Mouse (Mus musculus) heart, adult 9 months (tissue): ENCODE data around the gene Pnisr.
A peak's percentile ranks its signal among the peaks of the same experiment; 100 is the strongest.

Source experiments
- DNase-seq, 2 experiments: peaks; one replicate each; pipeline ENCODE4 v3.0.0; 2022; ENCODE audit warnings: low spot score in 2 of 2

The Pnisr gene

DNA sequence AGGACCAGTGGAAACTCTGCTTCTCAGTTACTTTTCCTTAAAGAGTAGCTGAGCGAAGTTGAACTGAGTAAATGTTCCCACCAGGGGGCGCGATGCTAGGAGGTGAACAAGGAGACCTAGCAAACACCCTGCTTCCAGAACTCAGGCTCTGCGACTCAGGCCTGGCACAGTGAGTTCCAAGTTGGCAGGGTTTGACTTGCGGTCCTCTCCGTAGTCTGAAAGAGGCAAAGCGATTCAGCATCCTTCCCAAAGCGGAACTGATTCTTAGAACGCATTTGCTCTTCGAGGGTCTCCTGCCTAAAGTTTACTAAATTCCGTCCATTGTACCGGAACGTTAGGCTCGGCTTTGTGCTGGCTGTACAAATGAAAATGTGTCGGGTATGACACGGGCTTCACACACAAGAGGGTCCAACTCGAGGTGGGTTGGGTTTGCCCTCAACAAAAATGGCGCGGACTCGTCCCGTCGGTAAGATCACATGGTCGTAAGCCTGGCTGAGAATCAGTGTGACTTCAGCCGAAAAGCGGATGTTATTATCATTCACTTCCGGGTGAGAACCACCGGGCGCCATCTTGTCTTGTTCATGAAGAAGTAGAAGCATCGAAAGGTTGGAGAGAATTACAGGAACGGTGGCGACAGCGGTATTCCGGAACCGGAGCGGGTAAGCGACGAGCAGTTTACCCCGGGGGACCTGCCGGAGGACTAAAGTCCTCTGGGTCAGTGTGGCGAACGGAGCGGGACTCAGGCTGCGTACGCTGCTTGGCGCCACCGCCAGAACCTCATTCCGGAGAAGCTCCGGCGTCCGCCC lies at the start of gene Pnisr:
Gene Pnisr, plus strand, starts transcription at position 103 of the 806 bp plus-strand sequence.
- peak; percentile 91 to 96 for DNase-seq

DNA sequence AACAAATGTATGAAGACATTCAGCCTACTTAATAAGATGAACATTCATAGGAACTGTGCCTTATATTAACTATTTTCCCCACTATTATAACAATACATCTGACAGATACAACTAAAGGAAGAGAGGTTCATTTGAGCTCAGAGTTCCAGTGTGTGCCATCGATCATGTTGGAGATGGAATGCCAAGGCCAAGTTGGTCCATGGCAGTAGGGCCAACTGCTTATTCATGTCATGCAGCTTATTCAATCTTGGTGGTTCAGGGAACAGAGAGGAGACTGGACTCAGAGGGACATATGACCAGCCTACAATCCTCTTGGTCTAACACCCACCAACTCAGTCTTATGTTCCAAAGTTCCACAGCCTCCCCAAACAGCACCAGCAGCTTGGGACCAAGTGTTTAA lies 46.4 kb upstream of the Pnisr start:
- DNase-seq: no peak

DNA sequence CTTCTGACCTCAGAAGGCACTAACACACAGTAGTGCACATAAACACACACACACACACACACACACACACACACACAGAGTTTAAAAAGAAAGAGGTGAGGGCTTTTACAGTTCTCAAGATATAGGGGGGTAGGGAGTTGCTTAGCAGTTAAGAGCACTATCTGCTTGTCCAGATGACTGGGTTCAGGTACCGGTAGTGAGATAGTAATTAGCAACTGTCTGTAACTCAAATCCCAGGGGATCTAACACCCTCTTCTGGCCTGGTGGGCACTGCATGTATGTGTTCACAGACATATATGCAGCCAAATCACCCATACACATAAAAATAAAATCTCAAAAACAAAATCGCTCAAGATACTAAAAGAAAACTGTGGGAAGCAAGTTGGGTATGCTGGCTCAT lies 45.8 kb upstream of the Pnisr start:
- DNase-seq: no peak

DNA sequence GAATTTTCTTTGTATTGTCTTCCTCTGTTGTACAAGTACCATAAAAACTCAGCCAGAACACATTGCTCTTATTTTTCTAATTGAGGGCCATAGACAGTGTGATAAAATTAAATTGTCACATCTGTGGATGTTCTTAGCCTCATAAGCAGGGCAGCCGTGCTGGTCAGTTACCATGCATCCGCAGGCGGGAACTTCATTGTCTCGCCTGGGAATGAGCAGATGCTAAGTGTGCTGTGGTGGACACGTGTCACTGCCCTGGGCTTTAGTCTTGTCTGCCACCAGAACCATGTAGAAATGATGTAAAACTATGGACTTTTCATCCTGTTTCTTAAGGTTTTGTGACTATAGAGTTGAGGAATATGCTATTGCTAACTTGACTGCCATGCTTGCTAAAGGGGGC lies 40.2 kb upstream of the Pnisr start:
- no peak for DNase-seq

DNA sequence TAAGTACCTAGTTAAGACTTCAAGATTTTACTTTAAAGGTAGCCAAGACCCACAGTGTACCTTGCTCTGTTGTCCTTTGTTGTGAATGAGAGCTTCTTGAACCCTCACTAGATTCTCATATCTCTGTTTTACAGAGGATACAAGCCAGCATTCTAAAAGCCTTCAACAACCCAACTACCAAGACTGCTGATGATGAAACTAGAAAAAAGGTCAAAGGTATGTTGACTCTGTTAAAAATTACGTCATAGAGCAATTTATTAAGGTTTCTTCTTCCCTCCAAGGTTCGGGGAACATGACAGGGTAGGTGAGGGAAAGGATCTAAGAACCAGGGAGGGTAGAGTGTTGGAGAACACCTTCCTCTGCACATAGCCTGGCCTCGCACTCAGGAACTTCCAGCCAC lies 36.8 kb upstream of the Pnisr start:
- no peak for DNase-seq

DNA sequence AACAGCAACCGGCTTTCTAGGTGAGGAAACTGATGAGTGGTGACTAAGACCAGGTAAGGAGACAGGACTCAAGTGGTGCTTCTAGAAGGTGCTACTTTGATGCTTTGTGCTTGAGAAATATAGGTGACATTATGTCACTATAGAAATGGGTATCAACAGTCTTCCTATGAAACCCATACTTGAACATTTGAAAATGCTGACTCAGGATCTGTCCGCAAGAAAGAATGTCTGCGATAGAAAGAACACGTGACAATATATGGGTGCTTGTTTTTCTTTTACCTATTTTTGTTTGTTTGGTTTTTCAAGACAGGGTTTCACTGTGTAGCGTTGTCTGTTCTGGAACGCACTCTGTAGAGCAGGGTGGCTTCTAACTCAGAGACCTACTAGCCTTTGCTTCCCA lies 34.7 kb upstream of the Pnisr start:
- no peak for DNase-seq

DNA sequence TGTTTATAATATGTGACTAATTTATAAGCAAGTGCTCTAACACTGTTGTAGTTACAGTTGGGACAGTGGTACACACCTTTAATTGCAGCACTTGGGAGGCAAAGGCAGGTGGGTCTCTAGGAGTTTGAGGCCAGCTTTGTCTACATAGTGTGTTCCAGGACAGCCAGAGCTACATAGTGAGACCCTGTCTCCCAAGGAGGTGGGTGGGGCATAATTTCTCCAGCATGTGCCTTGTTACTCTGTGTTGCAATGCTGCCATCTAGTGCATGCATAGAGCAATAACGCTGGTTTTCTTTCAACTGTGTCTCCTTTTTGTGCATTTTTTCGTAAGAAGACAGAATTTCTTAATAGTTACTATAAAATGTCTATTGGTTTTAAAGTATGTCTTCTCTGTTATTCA lies 33.4 kb upstream of the Pnisr start:
- peak; percentile 3 to 14 for DNase-seq

DNA sequence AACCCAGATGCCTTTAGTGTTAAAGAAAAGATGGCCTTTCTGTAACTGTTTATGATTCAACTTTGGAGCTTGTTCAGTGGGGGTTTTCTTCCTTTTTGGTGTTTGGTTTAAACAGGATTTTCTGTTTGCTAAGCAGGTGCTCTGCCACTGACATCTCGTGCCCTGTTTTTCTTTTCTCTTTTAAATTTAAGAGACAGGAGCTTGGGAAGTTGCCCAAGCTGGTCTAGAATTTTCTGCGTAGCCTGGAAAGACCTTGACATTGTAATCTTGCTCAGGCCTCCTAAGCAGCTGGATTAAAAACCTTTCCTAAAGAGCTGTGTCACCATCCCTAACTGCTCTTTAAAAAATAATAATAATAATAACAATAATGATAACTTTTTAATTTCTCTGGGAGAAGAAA lies 20.8 kb upstream of the Pnisr start:
- no peak for DNase-seq

DNA sequence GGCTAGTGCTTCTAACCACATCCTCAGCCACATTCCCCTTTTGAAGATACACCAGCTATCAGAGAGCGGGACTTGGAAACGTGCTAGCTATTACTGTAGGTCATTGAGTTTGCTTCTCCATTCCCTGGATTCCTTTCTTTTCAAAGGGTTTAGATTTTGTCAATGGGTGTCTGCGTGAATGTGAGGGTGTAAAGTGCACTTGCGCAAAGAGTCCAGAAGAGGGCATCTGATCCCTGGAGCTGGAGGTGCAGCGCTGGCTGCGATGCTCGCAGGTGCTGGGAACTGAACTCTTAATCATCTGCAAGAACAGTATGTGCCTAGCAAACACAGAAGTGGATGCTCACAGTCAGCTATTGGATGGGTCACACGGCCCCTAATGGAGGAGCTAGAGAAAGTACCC lies 14.5 kb upstream of the Pnisr start:
- no peak for DNase-seq

DNA sequence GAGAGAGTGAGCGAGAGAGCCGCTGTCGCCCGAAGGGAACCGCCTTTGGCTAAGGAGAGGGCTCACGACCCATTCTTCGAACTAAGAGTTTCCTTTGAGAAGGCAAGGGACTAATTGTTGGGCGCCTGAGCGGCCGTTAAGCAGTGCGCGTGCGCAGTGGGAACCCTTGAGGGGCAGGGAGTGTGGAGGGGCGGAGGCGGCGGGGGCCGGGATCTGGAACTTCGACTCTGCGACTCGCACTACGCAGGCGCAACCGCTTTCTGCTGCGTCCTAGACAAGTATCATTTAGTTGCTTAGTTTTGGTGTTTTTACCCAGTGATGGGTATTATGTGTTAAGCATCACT lies 876 bp downstream of the Pnisr start:
- peak; percentile 86 to 89 for DNase-seq

DNA sequence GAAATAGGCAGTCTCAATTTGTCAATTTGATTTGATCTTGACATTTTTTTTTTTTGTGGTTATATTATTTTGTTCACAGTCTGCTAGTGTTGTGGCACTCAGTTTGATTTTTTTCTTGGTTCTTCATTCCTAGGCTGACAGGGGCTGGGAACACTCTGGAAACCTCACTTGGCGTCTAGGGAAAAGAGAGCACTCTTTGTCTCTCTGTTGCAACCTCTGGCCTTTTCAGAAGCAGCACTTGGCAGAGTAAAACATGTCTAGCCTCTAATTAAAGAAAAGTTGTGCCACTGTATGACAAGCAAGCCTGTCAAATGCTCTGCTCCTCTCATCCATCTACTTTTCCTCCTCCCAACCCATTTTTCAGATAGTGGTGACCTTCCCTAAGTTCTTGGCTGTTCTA lies 10.1 kb downstream of the Pnisr start:
- DNase-seq: no peak

DNA sequence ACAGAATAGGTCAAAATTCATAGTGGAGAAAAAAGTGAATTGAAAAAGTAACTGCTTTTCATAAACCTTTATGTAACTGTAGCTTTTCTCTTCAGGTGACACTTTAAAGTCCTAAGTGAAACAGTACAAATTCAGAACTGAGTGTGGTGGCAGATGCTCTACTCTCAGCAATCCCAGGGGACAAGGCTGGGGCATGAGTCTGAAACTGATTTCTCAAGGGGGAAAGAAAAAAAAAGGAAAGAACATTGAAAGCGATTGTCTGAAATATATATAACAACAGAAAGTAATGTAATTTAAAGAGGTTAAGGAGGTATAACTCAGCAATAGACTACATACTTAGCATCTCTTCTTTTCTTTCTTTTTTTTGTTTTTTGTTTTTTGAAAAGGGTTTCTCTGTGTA lies 17.8 kb downstream of the Pnisr start:
- no peak for DNase-seq

DNA sequence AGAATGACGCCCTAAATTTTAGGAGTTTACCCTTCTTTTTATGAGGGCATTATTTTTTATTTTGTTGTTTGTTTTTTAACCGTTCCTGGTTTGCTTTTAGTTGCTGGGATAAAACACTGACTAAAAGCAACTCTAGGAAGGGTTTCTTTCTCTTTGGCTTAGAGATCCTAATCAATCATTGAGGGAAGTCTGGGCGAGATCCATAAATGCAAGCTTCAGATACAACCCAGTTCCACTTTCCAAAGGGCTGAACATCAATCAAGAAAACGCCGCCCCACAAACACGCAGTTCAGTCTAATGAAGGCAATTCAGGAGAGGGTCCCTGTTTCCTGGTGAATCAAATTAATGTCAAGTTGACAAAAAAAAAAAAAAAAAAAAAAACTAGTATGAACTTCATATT lies 31.4 kb downstream of the Pnisr start:
- DNase-seq: no peak

DNA sequence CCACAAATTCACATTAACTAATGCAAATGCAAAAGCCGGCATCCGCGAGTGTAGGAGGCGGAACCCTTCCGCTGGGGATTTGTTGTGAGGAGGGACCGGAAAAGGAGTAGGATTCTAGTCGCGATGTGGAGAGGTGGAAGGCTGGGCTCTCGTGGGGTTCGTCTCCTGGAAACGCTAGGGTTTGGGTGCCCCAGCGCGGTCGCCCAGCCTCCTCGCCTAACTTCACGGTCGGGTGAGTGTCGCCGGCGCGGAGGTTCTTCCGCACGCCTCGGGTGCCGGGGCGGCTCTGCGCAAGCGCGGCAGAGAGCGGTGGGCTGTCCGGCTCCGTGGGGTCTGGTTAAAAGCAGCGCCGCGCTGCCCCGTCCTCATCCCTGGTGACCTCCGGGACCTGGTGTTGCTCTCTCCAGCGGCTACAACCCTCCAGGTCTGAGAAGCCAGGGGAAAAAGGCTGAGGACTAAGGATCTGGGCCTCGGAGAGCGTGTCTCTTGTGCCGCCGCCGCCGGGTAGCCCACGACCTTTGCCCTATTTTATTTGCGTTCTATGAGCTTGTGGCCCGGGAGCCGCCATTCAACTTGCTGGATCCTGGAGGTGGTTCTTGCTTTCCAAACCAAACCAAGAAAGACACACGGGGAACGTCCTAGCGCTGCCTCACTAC lies 32.3 kb downstream of the Pnisr start, which contains the start of gene Coq3:
Gene Coq3, plus strand, starts transcription at position 109 of the 656 bp plus-strand sequence.
- peak; percentile 74 to 77 for DNase-seq

DNA sequence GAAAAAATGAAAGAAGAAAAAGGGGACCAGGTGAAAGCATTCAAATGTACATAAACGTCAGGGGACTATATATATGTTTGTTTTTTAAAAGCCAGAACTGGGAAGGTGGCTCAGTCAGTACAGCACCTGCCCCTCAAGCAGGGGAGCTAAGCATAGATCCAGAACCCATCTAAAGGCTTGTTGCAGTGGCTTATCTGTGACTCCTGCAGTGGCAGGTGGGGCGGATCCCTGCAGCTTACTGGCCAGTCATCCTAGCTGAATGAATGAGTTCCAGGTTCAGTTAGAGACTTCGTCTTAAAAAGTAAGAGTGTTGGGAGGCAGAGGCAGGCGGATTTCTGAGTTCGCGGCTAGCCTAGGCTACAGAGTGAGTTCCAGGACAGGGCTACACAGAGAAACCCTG lies 35.4 kb downstream of the Pnisr start:
- no peak for DNase-seq

DNA sequence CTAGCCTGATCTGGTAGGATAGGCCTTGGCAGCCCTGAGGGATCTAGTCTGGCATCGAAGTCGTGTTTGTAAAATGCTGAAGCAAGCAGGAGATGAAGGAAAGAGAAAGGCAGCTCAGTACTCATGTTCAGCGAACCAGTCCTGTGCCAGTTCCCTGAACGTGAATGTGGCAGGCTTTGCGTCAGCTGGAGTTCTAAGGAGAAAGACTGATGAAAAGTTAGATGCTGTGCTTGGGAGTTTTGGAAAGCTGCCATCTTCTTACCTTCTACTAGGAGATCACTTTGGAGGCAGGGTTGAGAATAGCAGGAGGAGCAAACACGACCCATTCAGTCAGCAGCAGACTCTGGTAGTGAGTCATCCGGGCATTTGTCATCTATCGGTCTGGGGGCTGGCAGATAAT lies 38.4 kb downstream of the Pnisr start:
- DNase-seq: no peak
